Mouse (Mus musculus): ENCODE measurements around the gene Fam213b. TPM values are rescaled to one million over a fixed set of nuclear protein-coding genes. Genes with fewer than 3 reads are reported as not detected.
A peak's percentile ranks its signal among the peaks of the same experiment; 100 is the strongest.

Gene Fam213b
- total RNA-seq, 1 experiment from 2014 or later: 3.1 TPM

DNA sequence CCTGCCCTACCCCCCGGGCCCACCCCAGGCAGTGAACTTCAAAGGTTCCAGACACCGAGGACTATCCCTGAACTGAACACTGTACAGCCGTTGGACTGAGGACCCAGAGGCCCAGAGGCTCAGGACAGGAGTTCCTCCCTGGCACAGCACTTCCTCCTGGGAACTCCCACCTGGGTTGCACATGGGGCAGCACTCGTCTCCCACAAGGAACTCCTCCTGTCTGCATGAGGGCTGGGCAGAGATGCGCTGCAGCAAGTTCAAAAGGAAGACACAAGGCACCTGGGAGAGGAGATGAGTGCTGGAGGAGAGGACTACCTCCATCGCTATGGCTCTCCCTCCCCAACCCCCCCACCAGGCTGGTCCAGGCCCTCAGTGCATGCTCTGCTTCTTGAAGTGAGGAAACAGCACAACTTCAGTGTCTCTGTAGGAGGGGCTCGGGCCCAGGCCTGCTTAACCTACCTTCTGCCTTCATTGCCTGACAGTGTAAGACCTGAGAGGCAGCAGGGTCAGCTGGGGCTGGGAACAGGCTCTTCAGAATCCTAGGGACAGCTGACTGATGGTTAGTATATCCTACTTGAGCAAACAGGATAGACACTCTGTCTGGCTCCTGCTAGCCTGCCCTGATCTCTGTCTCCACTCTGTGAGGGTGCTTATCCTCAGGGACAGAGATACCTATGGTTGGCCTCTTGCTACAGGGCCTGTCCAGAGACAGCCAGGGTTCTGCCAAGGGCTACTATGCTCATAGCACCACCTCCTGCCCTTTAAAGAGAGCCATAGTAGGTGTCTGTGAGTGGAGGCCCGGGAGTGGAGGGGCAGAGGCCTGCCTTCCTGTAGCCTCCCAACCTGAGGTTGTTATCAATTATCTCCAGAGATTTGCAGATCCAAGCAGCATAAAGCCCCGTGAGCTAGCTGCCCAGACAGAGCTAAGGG lies 28.3 kb upstream of the Fam213b start:
- ATAC-seq (replicated peaks; ENCODE audit: insufficient number of reproducible peaks, low FRiP score, low TSS enrichment, poor library complexity, severe bottlenecking): no peak

DNA sequence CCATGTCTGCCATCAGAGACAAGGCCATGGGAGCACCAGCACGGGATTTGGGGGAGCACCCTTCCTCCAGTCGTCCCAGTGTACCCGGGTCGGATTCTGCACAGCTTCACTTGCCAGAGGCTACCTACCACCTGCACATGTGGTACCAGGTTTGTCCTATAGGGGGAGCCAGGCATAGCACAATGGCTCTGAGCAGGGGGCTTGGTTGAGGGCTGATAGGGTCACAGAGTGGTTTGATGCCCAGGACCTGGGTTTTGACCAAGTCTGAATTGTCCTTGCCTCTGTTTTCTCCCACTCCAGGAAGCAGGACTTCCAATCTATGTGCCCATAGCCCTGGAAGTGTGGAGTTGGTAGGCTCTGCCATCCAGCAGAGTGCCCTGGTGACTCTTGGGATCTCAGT lies 26.5 kb upstream of the Fam213b start:
- ATAC-seq (replicated peaks; ENCODE audit: insufficient number of reproducible peaks, low FRiP score, low TSS enrichment, poor library complexity, severe bottlenecking): no peak

DNA sequence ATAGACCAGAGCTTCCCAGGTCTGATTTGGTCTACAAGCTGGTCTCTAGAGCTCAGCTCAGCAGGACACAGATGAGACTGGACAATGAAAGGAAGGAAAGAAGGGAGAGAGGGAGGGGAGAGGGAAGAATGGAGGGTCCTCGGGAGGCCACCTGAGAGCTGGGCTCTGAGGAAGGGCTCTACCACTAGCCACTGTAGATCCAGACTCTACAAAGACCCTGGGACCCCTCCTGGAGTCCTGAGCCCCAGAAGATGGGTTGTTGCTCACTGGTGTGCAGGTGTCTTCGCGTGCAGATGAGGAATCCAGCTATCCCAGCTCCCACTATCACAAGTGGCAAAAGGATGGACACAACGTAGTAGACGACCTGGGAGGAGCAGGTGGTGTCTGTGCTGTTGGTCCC lies 24.0 kb upstream of the Fam213b start:
- no peak for ATAC-seq (replicated peaks; ENCODE audit: insufficient number of reproducible peaks, low FRiP score, low TSS enrichment, poor library complexity, severe bottlenecking)

DNA sequence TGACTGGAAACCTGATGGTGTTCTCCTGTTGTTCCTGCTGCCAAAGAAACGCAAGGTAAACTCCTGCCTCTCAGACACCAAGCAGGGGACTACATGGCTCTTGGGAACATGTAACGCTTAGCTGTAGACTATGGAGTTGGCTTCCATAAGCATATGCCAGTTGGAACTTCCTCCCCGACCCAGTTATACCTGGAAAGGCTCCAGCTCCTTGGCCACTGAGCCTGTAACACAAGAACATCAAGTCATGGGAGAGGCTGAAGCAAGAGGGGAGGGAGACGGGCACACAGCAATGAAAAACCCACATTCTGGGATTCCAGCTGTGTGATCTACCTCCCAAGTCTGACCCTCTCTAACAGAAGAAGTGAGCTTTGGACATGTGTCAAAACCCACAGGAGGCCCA lies 23.4 kb upstream of the Fam213b start:
- no peak for ATAC-seq (replicated peaks; ENCODE audit: insufficient number of reproducible peaks, low FRiP score, low TSS enrichment, poor library complexity, severe bottlenecking)

DNA sequence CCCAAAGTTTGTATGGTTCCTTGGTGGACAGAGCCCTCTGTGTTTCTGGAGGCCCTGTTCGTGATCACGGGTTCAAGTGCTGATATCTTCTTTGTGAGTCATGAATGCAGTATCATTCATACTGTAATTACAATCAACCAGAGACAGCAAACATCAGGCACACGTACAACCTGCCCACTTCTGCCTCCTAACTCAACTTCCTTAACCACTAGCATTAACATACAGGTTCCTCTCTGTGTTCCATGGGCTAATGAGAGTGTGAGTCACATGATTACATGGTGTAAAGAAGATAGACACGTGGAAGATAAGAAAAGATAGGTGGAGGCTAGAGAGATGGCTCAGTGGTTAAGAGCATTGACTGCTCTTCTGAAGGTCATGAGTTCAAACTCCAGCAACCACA lies 17.7 kb upstream of the Fam213b start:
- ATAC-seq (replicated peaks; ENCODE audit: insufficient number of reproducible peaks, low FRiP score, low TSS enrichment, poor library complexity, severe bottlenecking): no peak

DNA sequence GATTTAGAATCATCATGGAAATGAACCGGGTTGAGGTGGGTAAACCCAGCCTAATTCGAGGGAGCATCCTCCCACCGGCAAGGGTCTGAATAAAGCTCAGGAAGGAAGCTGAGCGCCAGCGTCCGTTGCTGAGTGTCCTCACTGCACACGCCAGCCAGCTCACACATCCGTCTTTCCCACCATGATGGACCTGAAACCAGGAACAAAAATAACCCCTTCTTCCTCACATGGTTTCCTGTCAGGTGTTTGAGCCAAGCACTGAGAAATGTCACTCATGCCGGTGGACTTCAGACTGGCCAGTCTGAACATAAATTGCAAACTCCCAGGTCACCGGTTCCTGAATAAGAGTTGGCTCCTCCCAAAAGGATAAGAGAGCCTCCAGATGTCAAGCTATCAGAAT lies 16.4 kb upstream of the Fam213b start:
- no peak for ATAC-seq (replicated peaks; ENCODE audit: insufficient number of reproducible peaks, low FRiP score, low TSS enrichment, poor library complexity, severe bottlenecking)

DNA sequence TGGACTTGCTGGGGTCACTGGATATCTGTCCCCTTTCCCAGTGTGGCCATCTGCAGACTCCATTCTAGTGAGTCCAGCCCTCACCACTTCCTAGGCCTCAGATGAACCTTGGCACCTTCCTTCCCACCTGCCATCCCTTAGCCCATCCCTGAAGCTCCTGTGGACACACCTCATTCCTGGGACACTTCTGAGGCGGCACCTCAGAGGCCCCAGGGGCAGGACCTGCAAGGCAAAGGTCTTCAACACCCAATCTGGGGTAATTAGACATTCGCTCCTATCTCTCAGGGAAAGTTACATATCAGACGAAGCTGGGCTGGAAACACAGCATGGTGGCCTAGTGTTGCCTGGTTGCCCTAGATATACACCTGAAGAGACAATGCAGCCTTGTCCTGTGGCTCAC lies 15.8 kb upstream of the Fam213b start:
- ATAC-seq (replicated peaks; ENCODE audit: insufficient number of reproducible peaks, low FRiP score, low TSS enrichment, poor library complexity, severe bottlenecking): no peak

DNA sequence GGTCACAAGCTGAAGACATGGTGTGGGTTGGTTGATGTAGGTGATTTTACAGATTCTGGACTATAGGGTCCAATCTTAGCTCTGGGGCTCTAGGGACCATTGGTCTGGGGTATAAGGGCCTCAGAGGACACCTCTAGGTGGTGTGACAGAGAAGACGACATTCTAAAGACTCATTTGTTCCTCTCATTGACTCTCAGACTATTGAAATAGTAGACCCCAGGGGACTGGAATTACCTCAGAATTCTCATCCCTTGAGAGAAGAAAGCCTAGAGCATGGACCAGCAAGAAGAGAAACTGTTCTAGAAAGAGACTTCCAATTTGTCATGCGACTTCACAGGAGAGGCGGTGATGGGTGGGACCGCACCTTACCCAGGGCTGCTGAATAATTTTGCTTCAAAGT lies 15.3 kb upstream of the Fam213b start:
- ATAC-seq (replicated peaks; ENCODE audit: insufficient number of reproducible peaks, low FRiP score, low TSS enrichment, poor library complexity, severe bottlenecking): no peak

DNA sequence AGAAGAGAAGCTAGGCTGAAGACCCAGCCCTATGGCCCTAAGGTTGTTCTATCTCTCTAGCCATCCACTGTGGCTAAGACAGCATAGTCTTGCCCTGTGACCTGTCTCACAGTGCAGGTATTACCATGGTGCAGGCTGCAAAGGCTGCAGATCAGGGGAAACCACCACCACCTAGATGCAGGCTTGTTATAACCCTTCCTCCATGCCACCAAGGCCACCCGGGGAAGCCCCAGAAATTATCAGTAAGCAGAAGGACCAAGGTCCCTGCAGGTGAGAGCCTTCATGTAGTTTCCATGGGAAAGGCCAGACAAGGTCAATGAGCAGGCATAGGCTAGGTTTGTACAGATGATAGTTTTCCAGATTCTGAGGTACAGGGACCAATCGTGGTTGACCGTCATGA lies 14.9 kb upstream of the Fam213b start:
- no peak for ATAC-seq (replicated peaks; ENCODE audit: insufficient number of reproducible peaks, low FRiP score, low TSS enrichment, poor library complexity, severe bottlenecking)

DNA sequence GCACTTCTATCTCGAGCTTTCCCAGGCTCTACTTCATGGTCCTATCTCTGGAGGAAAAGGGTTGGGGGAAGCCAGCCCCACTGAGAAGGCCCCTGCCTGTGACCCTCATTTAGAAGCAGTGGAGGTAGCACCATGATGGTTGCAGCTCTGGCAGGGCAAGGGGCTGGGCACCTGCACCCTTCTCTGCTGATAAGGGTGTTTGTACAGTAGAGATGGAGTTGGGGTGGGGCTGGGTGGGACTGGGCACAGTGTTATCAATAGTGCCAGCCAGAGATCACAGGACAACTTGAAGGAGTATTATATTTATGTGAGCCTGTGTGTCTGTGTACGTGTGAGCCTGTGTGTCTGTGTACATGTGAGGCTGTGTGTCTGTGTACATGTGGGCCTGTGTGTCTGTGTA lies 12.7 kb upstream of the Fam213b start:
- ATAC-seq (replicated peaks; ENCODE audit: insufficient number of reproducible peaks, low FRiP score, low TSS enrichment, poor library complexity, severe bottlenecking): no peak

DNA sequence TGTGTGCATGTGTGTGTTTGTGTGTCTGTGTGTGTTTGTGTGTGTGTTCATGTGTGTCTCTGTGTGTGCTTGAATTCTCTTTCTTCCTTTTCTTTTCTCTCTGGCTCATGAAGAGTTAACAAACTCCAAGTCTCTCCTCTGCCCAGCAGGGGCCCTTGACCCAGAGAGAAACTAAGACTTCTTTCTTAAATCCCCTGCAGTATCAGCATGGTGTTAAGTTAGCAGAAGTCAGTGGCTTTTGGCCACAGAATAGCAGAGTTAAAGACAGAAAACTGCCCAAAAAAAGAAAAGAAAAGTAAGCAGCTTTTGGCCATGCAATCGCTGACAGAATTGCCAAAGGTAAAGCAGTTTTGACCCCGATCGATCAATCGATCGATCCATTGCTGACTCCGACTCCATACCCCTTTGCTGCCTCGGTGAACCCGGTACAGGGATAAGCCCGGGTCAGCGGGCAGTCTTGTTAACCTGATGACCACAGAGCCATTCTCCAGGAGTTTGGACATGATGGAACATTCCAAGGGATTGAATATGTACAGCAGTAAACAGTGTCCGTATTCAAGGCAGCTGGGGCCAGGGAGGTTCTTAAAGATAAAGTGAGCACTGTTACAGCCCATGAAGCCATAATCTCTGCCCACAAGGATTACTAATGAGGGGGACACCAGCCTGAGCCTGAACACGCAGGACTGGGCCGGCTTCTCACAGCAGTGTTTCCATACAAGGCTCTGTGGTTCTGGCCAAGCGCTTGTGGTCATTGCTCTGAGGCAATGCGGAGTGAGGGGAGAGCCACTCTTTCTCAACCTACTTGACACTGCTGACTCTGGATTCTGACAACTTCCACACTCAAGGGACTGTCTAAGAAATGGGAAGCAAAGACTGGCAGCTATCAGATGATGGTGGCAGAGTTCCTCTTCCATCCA lies 11.9 kb upstream of the Fam213b start:
- ATAC-seq (replicated peaks; ENCODE audit: insufficient number of reproducible peaks, low FRiP score, low TSS enrichment, poor library complexity, severe bottlenecking): peak; percentile 82

DNA sequence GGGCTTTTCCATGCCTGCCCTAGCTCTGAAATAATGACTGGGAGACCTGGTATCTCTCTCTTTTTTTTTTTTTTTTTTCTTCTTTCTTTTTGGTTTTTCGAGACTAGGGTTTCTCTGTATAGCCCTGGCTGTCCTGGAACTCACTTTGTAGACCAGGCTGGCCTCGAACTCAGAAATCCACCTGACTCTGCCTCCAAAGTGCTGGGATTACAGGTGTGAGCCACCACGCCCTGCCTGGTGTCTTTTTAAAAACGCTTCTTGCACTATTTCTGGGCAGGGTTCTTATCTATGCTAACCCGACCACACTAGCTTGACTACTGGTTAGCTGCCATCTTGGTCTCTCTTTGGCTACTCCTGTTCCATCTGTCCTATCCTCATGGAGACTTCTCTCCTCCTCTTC lies 9.6 kb upstream of the Fam213b start:
- no peak for ATAC-seq (replicated peaks; ENCODE audit: insufficient number of reproducible peaks, low FRiP score, low TSS enrichment, poor library complexity, severe bottlenecking)

DNA sequence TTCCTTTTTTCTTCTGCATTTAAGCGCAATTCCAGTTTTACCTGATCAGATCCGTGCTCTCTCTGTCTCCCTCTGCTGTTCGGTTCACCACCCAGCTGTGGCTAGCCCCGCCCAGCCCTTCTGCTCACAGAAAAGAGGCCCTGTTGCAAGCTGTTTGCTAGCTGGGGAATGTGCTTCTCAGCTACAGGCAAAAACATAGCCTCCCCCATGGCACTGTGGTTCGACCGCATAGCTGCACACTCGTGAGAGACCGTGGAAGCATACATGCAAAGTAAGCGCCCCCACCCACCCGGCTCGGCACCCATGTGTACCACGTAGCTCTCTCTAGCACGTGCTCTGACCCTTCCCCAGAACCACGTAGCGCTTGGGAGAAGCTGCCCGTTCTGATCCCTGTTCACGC lies 8.9 kb upstream of the Fam213b start:
- ATAC-seq (replicated peaks; ENCODE audit: insufficient number of reproducible peaks, low FRiP score, low TSS enrichment, poor library complexity, severe bottlenecking): peak; percentile 42; the same call in 1 of the 2 replicates

DNA sequence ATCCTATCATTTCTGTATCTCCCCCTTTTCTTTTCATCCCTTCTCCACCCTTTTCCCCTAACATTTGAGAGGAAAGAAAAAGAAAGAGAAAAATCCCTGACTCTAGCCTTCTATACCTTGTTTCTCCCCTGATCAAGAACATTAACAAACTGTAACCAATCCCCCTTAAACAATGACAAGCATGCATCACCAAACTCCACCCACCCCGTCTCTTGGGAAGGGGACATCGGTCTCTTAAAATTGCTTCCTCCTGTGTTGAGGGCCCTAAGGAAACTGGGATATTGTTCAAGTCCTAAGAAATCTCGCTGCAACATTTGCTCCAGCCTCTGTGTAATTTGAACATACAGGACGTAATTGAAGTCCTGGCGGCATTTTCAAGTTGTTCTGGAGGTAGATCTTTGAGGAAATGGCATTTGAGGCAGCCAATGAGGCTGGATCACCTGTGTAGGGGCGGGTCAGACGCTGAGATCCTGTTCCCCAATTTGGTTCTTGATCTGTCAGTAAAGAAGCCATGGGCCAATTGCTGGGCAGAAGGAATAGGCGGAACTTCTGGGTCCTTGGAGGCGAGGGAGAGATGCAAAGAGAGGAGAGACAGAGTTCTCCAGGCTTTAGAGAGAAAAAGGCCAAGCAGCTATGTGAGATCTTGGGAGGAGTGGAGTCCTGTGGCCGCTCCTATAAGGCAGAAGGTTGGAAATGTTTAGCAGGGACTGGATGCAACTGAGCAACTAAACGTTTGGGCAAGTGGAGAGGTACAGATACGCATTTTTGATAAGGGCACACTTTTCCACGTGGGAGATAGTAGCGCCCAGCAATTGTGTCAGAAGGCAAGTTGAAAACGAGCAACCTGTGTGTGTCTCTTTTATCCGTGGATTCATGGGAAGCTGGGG lies 5.5 kb upstream of the Fam213b start:
- peak; percentile 94 for ATAC-seq (replicated peaks; ENCODE audit: insufficient number of reproducible peaks, low FRiP score, low TSS enrichment, poor library complexity, severe bottlenecking)

DNA sequence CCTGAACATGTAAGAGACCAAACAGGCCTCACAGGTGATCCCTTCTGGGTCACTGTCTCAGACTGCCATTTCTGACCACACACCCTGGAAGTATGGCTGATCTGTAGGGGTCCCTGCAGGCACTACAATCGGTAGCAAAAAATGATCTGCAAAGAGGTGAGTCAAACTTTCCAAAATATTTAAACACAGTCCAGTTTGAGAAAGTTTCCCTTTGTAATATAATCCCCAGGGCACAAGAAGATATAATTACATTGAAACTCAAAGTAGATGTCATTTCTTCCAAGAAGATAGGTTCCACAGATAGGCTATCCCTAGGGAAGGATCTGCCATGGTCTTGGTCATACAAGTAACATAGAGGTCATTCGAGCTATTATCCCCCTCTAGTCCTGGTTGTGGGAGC lies 3.4 kb upstream of the Fam213b start:
- no peak for ATAC-seq (replicated peaks; ENCODE audit: insufficient number of reproducible peaks, low FRiP score, low TSS enrichment, poor library complexity, severe bottlenecking)

DNA sequence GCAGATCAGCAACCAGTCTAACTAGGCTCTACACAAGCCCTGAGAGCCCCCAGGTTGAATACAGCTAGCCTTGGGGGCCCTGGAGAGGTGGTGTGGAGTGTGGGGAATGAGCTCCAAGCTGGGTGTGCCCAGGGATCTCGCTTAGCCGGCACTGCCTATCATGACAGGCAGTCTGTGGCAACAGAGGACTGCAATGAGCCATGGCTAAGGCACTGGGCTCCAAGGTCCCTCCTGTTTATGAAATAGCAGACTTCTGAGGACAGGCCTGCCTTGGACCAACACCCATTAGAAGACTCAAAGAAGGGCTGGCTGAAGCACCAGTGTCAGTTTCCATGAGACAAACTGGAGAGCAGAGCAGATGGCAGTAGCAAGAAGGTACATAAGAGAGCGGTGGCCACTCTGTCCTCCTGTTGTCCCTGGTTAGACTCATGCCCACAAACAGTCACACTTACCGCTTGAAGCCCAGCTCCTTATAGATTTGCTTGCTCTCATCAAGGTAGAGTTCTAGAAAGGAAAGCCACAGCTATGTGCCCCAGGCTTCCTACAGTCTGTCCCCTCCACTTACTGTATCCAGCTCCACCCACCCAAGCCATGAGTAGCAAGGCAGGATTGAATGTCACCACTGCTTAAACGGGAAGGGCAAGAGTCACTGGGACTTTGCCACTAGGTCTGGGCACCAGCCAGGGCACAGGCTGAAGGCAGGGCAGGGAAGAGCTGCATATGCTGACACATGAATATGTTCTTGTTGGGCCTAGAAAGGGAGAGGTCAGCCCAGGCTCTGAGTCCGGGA lies 1.1 kb downstream of the Fam213b start:
- ATAC-seq (replicated peaks; ENCODE audit: insufficient number of reproducible peaks, low FRiP score, low TSS enrichment, poor library complexity, severe bottlenecking): no peak

DNA sequence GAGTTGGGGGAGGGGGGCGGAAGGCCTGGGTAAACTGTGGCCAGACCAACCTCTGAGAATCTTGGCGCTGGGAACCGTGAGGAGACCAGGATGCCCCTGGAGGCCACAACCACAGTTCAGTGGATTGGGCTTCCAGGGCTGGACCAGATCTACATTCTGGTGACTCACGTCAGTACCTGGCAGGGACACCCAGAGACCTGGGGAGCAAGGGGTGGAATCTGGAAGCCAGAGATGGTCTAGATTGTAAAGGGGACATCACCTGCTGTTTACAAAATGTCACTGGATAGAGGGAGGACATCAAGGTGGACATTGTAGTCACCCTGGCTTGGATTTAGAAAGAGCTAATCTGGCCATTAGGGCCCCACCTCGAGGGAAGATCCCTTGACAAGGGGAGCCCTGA lies 3.4 kb downstream of the Fam213b start:
- no peak for ATAC-seq (replicated peaks; ENCODE audit: insufficient number of reproducible peaks, low FRiP score, low TSS enrichment, poor library complexity, severe bottlenecking)

DNA sequence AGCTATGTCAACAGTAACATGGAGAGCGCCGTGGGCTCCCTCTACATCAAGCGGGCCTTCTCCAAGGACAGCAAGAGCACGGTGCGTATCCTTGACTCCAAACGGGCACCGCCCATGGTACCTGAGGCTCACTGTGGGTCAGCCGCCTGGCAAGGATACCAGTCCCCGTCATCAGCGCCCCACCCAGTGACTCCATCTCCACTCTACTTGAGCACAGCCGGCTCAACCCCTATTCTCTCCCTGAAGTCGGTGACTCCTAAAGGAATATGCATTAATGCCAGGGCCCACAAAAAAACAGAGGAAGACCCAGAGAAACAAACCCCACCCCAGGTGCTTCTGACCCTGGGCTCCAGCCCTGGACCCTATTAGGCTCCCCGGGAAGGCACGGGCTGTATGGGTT lies 8.0 kb downstream of the Fam213b start:
- no peak for ATAC-seq (replicated peaks; ENCODE audit: insufficient number of reproducible peaks, low FRiP score, low TSS enrichment, poor library complexity, severe bottlenecking)

Data from monocyte, adult 5-6 weeks (primary cell).